Mouse (Mus musculus): ENCODE data around the gene Col27a1. TPM values are rescaled to one million over a fixed set of nuclear protein-coding genes. Genes with fewer than 3 reads are reported as not detected.

Gene Col27a1
- polyA plus RNA-seq, 1 experiment = 1.4 TPM

GRCm38 (mm10) chr4:63290081-63290480 is 76.3 kb downstream of the Col27a1 start:
- Histone ChIP-seq H3K4me1 (ENCODE audit: control insufficient read depth, insufficient read depth, low read length) (no peaks in the 10 kb centered on the region), H3K27ac (ENCODE audit: insufficient read depth, low read length) (no peak overlapping the region), H3K36me3 (ENCODE audit: control insufficient read depth, insufficient read depth, low read length, poor library complexity, severe bottlenecking) (no peaks in the 10 kb centered on the region), H3K9ac (ENCODE audit: low read depth, poor library complexity, severe bottlenecking) (no peak overlapping the region), H3K27me3 (ENCODE audit: control insufficient read depth, insufficient read depth, low read length, poor library complexity, severe bottlenecking) (no peaks in the 10 kb centered on the region), H3K4me3 (ENCODE audit: low read depth, low read length) (no peak overlapping the region), H3K9me3 (replicated peaks; ENCODE audit: control insufficient read depth, insufficient read depth, low read length, poor library complexity, severe bottlenecking) (no peaks in the 10 kb centered on the region)
- no peak for TF ChIP-seq CTCF (IDR thresholded peaks at IDR 0.05; ENCODE audit: low read depth, low read length)

GRCm38 (mm10) chr4:63291075-63291474 is 77.3 kb downstream of the Col27a1 start:
- Histone ChIP-seq H3K4me3 (ENCODE audit: low read depth, low read length) (no peak overlapping the region), H3K36me3 (ENCODE audit: control insufficient read depth, insufficient read depth, low read length, poor library complexity, severe bottlenecking) (no peaks in the 10 kb centered on the region), H3K4me1 (ENCODE audit: control insufficient read depth, insufficient read depth, low read length) (no peaks in the 10 kb centered on the region), H3K9me3 (replicated peaks; ENCODE audit: control insufficient read depth, insufficient read depth, low read length, poor library complexity, severe bottlenecking) (no peaks in the 10 kb centered on the region), H3K9ac (ENCODE audit: low read depth, poor library complexity, severe bottlenecking) (no peak overlapping the region), H3K27ac (ENCODE audit: insufficient read depth, low read length) (no peak overlapping the region), H3K27me3 (ENCODE audit: control insufficient read depth, insufficient read depth, low read length, poor library complexity, severe bottlenecking) (no peaks in the 10 kb centered on the region)
- TF ChIP-seq EP300 (IDR thresholded peaks at IDR 0.05; ENCODE audit: insufficient read depth, low read depth, low read length) (no peak), CTCF (IDR thresholded peaks at IDR 0.05; ENCODE audit: low read depth, low read length) (no peak), POLR2A (IDR thresholded peaks at IDR 0.05; ENCODE audit: insufficient read depth, low read length) (no peak)

GRCm38 (mm10) chr4:63291658-63292057 is 77.9 kb downstream of the Col27a1 start:
- Histone ChIP-seq H3K9ac (ENCODE audit: low read depth, poor library complexity, severe bottlenecking) (no peak overlapping the region), H3K27ac (ENCODE audit: insufficient read depth, low read length) (no peak overlapping the region), H3K4me1 (ENCODE audit: control insufficient read depth, insufficient read depth, low read length) (no peaks in the 10 kb centered on the region), H3K9me3 (replicated peaks; ENCODE audit: control insufficient read depth, insufficient read depth, low read length, poor library complexity, severe bottlenecking) (no peaks in the 10 kb centered on the region), H3K27me3 (ENCODE audit: control insufficient read depth, insufficient read depth, low read length, poor library complexity, severe bottlenecking) (no peaks in the 10 kb centered on the region), H3K36me3 (ENCODE audit: control insufficient read depth, insufficient read depth, low read length, poor library complexity, severe bottlenecking) (no peaks in the 10 kb centered on the region), H3K4me3 (ENCODE audit: low read depth, low read length) (no peak overlapping the region)
- no peak for TF ChIP-seq POLR2A (IDR thresholded peaks at IDR 0.05; ENCODE audit: insufficient read depth, low read length)
- no peak for TF ChIP-seq CTCF (IDR thresholded peaks at IDR 0.05; ENCODE audit: low read depth, low read length)
- no peak for TF ChIP-seq EP300 (IDR thresholded peaks at IDR 0.05; ENCODE audit: insufficient read depth, low read depth, low read length)

GRCm38 (mm10) chr4:63295641-63296040 is 81.8 kb downstream of the Col27a1 start:
- no peak overlapping the region for H3K4me3 ChIP-seq (ENCODE audit: low read depth, low read length)
- H3K36me3 ChIP-seq (ENCODE audit: control insufficient read depth, insufficient read depth, low read length, poor library complexity, severe bottlenecking) = no peaks in the 10 kb centered on the region
- no peak overlapping the region for H3K9ac ChIP-seq (ENCODE audit: low read depth, poor library complexity, severe bottlenecking)
- no peaks in the 10 kb centered on the region for H3K27me3 ChIP-seq (ENCODE audit: control insufficient read depth, insufficient read depth, low read length, poor library complexity, severe bottlenecking)
- no peak overlapping the region for H3K27ac ChIP-seq (ENCODE audit: insufficient read depth, low read length)
- TF ChIP-seq POLR2A (IDR thresholded peaks at IDR 0.05; ENCODE audit: insufficient read depth, low read length) = no peak
- no peak for TF ChIP-seq CTCF (IDR thresholded peaks at IDR 0.05; ENCODE audit: low read depth, low read length)
- TF ChIP-seq EP300 (IDR thresholded peaks at IDR 0.05; ENCODE audit: insufficient read depth, low read depth, low read length) = no peak
- no peaks in the 10 kb centered on the region for H3K4me1 ChIP-seq (ENCODE audit: control insufficient read depth, insufficient read depth, low read length)
- H3K9me3 ChIP-seq (replicated peaks; ENCODE audit: control insufficient read depth, insufficient read depth, low read length, poor library complexity, severe bottlenecking) = no peaks in the 10 kb centered on the region

- no peak overlapping the region for H3K27ac ChIP-seq (ENCODE audit: insufficient read depth, low read length)
- no peaks in the 10 kb centered on the region for H3K27me3 ChIP-seq (ENCODE audit: control insufficient read depth, insufficient read depth, low read length, poor library complexity, severe bottlenecking)
- H3K4me1 ChIP-seq (ENCODE audit: control insufficient read depth, insufficient read depth, low read length) = no peaks in the 10 kb centered on the region
- H3K9ac ChIP-seq (ENCODE audit: low read depth, poor library complexity, severe bottlenecking) = no peak overlapping the region
- no peaks in the 10 kb centered on the region for H3K9me3 ChIP-seq (replicated peaks; ENCODE audit: control insufficient read depth, insufficient read depth, low read length, poor library complexity, severe bottlenecking)
- TF ChIP-seq POLR2A (IDR thresholded peaks at IDR 0.05; ENCODE audit: insufficient read depth, low read length) (no peak), EP300 (IDR thresholded peaks at IDR 0.05; ENCODE audit: insufficient read depth, low read depth, low read length) (no peak), CTCF (IDR thresholded peaks at IDR 0.05; ENCODE audit: low read depth, low read length) (no peak)
- H3K36me3 ChIP-seq (ENCODE audit: control insufficient read depth, insufficient read depth, low read length, poor library complexity, severe bottlenecking) = no peaks in the 10 kb centered on the region
- no peak overlapping the region for H3K4me3 ChIP-seq (ENCODE audit: low read depth, low read length)
These were observed 82.5 kb downstream of the Col27a1 start for GRCm38 (mm10) chr4:63296263-63296662.

- H3K9me3 ChIP-seq (replicated peaks; ENCODE audit: control insufficient read depth, insufficient read depth, low read length, poor library complexity, severe bottlenecking) = no peaks in the 10 kb centered on the region
- H3K36me3 ChIP-seq (ENCODE audit: control insufficient read depth, insufficient read depth, low read length, poor library complexity, severe bottlenecking) = no peaks in the 10 kb centered on the region
- TF ChIP-seq POLR2A (IDR thresholded peaks at IDR 0.05; ENCODE audit: insufficient read depth, low read length) (no peak), CTCF (IDR thresholded peaks at IDR 0.05; ENCODE audit: low read depth, low read length) (no peak), EP300 (IDR thresholded peaks at IDR 0.05; ENCODE audit: insufficient read depth, low read depth, low read length) (no peak)
- H3K4me1 ChIP-seq (ENCODE audit: control insufficient read depth, insufficient read depth, low read length) = no peaks in the 10 kb centered on the region
- H3K27me3 ChIP-seq (ENCODE audit: control insufficient read depth, insufficient read depth, low read length, poor library complexity, severe bottlenecking) = no peaks in the 10 kb centered on the region
- H3K27ac ChIP-seq (ENCODE audit: insufficient read depth, low read length) = no peak overlapping the region
- no peak overlapping the region for H3K4me3 ChIP-seq (ENCODE audit: low read depth, low read length)
- no peak overlapping the region for H3K9ac ChIP-seq (ENCODE audit: low read depth, poor library complexity, severe bottlenecking)
These were observed 83.1 kb downstream of the Col27a1 start for GRCm38 (mm10) chr4:63296876-63297275.

All from ES-Bruce4 (cell line).